Mouse (Mus musculus): ENCODE measurements around the gene Arf4.

The Arf4 gene

GRCm38 (mm10) chr14:26637851-26638707 is at the start of gene Arf4:
TSS of gene Arf4 (plus strand) at chr14:26638074.
- DNase-seq = peak; percentile 99

- no peak for DNase-seq
Measured at GRCm38 (mm10) chr14:26591353-26591752, 46.5 kb upstream of the Arf4 start.

- no peak for DNase-seq
Measured at GRCm38 (mm10) chr14:26593281-26593895, 44.5 kb upstream of the Arf4 start.

GRCm38 (mm10) chr14:26595167-26595566 is 42.7 kb upstream of the Arf4 start:
- no peak for DNase-seq

GRCm38 (mm10) chr14:26595695-26596365 is 42.0 kb upstream of the Arf4 start:
- DNase-seq = peak; percentile 38

- no peak for DNase-seq
Measured at GRCm38 (mm10) chr14:26605354-26605753, 32.5 kb upstream of the Arf4 start.

- DNase-seq = no peak
Measured at GRCm38 (mm10) chr14:26609674-26610073, 28.2 kb upstream of the Arf4 start.

GRCm38 (mm10) chr14:26610689-26611088 is 27.2 kb upstream of the Arf4 start:
- DNase-seq = no peak

GRCm38 (mm10) chr14:26625301-26625700 is 12.6 kb upstream of the Arf4 start:
- no peak for DNase-seq

- peak; percentile 68 for DNase-seq
Measured at GRCm38 (mm10) chr14:26626605-26627140, 11.2 kb upstream of the Arf4 start.

- peak; percentile 80 for DNase-seq
Measured at GRCm38 (mm10) chr14:26637025-26637850, 636 bp upstream of the Arf4 start.

- peak; percentile 71 for DNase-seq
Measured at GRCm38 (mm10) chr14:26638708-26639084, 822 bp downstream of the Arf4 start.

- DNase-seq = no peak
Measured at GRCm38 (mm10) chr14:26639251-26639650, 1.4 kb downstream of the Arf4 start.

GRCm38 (mm10) chr14:26639961-26640360 is 2.1 kb downstream of the Arf4 start:
- peak; percentile 36 for DNase-seq

- DNase-seq = no peak
Measured at GRCm38 (mm10) chr14:26643006-26643624, 5.2 kb downstream of the Arf4 start.

GRCm38 (mm10) chr14:26645989-26646650 is 8.2 kb downstream of the Arf4 start:
- no peak for DNase-seq

GRCm38 (mm10) chr14:26647811-26648210 is 9.9 kb downstream of the Arf4 start:
- no peak for DNase-seq

- no peak for DNase-seq
Measured at GRCm38 (mm10) chr14:26651901-26652300, 14.0 kb downstream of the Arf4 start.

GRCm38 (mm10) chr14:26658178-26658577 is 20.3 kb downstream of the Arf4 start:
- no peak for DNase-seq

- no peak for DNase-seq
Measured at GRCm38 (mm10) chr14:26660233-26660632, 22.4 kb downstream of the Arf4 start.

- DNase-seq = no peak
Measured at GRCm38 (mm10) chr14:26662016-26662415, 24.1 kb downstream of the Arf4 start.

GRCm38 (mm10) chr14:26662488-26662887 is 24.6 kb downstream of the Arf4 start:
- no peak for DNase-seq

Data from kidney, adult 9 months (tissue).